Mouse (Mus musculus) inflammation-experienced regulatory T-cells, adult 6 months (primary cell): ENCODE data around the gene Psmd4. TPM values are rescaled to one million over a fixed set of nuclear protein-coding genes. Genes with fewer than 3 reads are reported as not detected.

Source experiments
- polyA plus RNA-seq, 3 experiments: library from polyadenylated mRNA; unstranded; fragments of 100-300 nt; shearing (Covaris generic); gene quantifications; one replicate each; pipeline ENCODE4 v1.2.1; 2017

The Psmd4 gene
- polyA plus RNA-seq, 3 experiments from 2014 or later = 175 to 191 (median 181) TPM

Other genes with a start within 250 kb of the Psmd4 start
- 10 to 100 TPM in 2 of 3 experiments, 1 to 10 TPM in 1; 9.4 to 20.5 (median 15.2) TPM for gene Pogz, start 205.0 kb downstream of the Psmd4 start, polyA plus RNA-seq
- gene Psmb4, start 155.7 kb downstream of the Psmd4 start, polyA plus RNA-seq = 100 to 1,000 TPM; 120 to 202 (median 164) TPM
- 1 to 10 TPM in 2 of 3 experiments, under 1 TPM in 1; 0.36 to 2.2 (median 1.5) TPM for gene Selenbp1, start 109.6 kb downstream of the Psmd4 start, polyA plus RNA-seq
- gene Rfx5, start 88.5 kb downstream of the Psmd4 start, polyA plus RNA-seq = 10 to 100 TPM in 2 of 3 experiments, 1 to 10 TPM in 1; 9.6 to 14.4 (median 13.8) TPM
- gene Pi4kb, start 67.9 kb downstream of the Psmd4 start, polyA plus RNA-seq = 10 to 100 TPM in 2 of 3 experiments, 1 to 10 TPM in 1; 9.1 to 12.7 (median 10.6) TPM
- gene Zfp687, start 27.2 kb downstream of the Psmd4 start, polyA plus RNA-seq = 10 to 100 TPM; 12.2 to 16.5 (median 12.4) TPM
- 10 to 100 TPM; 16.7 to 22.4 (median 17.6) TPM for gene Pip5k1a, start 64.3 kb upstream of the Psmd4 start, polyA plus RNA-seq
- 10 to 100 TPM; 64.0 to 70.0 (median 66.7) TPM for gene Vps72, start 68.4 kb upstream of the Psmd4 start, polyA plus RNA-seq
- 1 to 10 TPM; 1.8 to 2.5 (median 2.1) TPM for gene Tmod4, start 81.9 kb upstream of the Psmd4 start, polyA plus RNA-seq
- 100 to 1,000 TPM in 2 of 3 experiments, 10 to 100 TPM in 1; 81.4 to 113 (median 106) TPM for gene Scnm1, start 91.4 kb upstream of the Psmd4 start, polyA plus RNA-seq
- gene Lysmd1, start 91.5 kb upstream of the Psmd4 start, polyA plus RNA-seq = 10 to 100 TPM; 14.6 to 32.0 (median 30.8) TPM
- 100 to 1,000 TPM; 180 to 236 (median 220) TPM for gene Tnfaip8l2, start 99.7 kb upstream of the Psmd4 start, polyA plus RNA-seq
- under 1 TPM in 1 of 3 experiments, not detected in 2; 0.16 TPM for gene Sema6c, start 117.8 kb upstream of the Psmd4 start, polyA plus RNA-seq
- gene Gabpb2, start 175.3 kb upstream of the Psmd4 start, polyA plus RNA-seq = 10 to 100 TPM; 28.0 to 52.1 (median 31.8) TPM
- 100 to 1,000 TPM; 179 to 293 (median 202) TPM for gene Cdc42se1, start 186.1 kb upstream of the Psmd4 start, polyA plus RNA-seq
- 10 to 100 TPM; 17.5 to 21.6 (median 18.8) TPM for gene Mllt11, start 189.6 kb upstream of the Psmd4 start, polyA plus RNA-seq
- under 1 TPM; 0.49 to 0.94 (median 0.85) TPM for gene Gm128, start 199.0 kb upstream of the Psmd4 start, polyA plus RNA-seq
- gene Bnipl, start 208.6 kb upstream of the Psmd4 start, polyA plus RNA-seq = under 1 TPM in 1 of 3 experiments, not detected in 2; 0.52 TPM
- 10 to 100 TPM; 17.8 to 18.5 (median 18.3) TPM for gene Mindy1, start 238.7 kb upstream of the Psmd4 start, polyA plus RNA-seq
- 10 to 100 TPM in 1 of 3 experiments, 1 to 10 TPM in 2; 7.5 to 11.0 (median 8.8) TPM for gene Prune1, start 239.5 kb upstream of the Psmd4 start, polyA plus RNA-seq